Mouse (Mus musculus): ENCODE data around the gene Akr1c19.

DNA sequence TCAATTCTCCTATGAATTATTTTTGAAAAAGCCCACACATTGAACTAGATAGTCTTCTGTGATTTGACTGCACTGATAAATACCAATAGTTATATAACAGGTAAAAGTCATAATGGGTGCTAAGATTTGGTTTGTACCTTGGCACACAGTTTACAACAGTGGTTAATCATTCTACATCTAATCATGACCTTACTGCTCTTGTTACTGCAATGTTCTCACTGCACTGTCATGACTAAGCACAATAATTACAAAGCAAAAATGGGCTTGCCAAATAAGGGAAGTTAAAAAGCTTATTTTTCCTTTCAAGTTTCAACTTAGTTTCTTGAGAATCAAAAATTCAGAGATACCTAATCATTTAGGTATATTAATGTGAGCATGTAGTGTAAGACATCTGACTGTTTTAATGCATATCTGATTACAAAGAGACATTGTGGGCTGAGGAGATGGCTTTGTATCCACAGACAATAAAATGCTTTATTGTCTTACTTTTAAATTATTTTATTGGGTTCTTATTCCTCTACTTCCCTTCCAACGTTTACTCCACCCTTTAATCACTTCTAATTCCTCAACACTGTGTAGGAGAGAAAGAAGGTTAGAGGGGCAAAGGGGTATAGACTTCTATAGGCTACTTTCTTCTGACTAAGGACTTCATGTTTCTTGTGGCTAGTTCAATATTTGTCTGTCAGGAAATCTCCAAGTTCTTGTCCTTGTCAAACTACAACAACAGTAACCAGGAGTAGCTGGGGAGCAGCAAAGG lies 22.2 kb upstream of the Akr1c19 start:
- TF ChIP-seq CTCF (IDR thresholded peaks at IDR 0.05) (no peak), POLR2A (IDR thresholded peaks at IDR 0.05; ENCODE audit: insufficient read depth, low read depth, low read length) (no peak)
